Comparison of ENCODE assay signal across 7 mouse cellular contexts in genomic region chr12:69890476-69890875, GRCm38 (mm10). TPM values are rescaled to one million over a fixed set of nuclear protein-coding genes. Genes with fewer than 3 reads are reported as not detected.
DNase-seq lines count a peak whose midpoint lies in the region; ATAC-seq lines count a peak whose summit lies in the region.

No protein-coding gene starts in this region.

- DNase-seq in thymus, postnatal 0 days (ENCODE audit: low spot score): peak; percentile 30
- no peak for DNase-seq in thymus, postnatal 10 days (ENCODE audit: low spot score in 2 of 2)
- no peak for DNase-seq in right cerebral cortex, adult 18-20 months

- no peaks in the 10 kb centered on the region for H3K36me3 ChIP-seq in forebrain, embryonic 12.5 days (replicated peaks)
- peaks cover 4% of the 10 kb centered on the region; the same call in 1 of the 2 replicates for H3K36me3 ChIP-seq in liver, embryonic 16.5 days (ENCODE audit: control insufficient read depth, insufficient read depth)
- no peaks in the 10 kb centered on the region for H3K36me3 ChIP-seq in stomach, embryonic 15.5 days

- no peak overlapping the region for H3K4me3 ChIP-seq in forebrain, embryonic 12.5 days (replicated peaks)
- H3K4me3 ChIP-seq in liver, embryonic 16.5 days (ENCODE audit: low read depth, low read length): peak overlapping the region; percentile 95
- peak overlapping the region; percentile 30 for H3K4me3 ChIP-seq in stomach, embryonic 15.5 days (replicated peaks)

- no peak overlapping the region for H3K27ac ChIP-seq in forebrain, embryonic 12.5 days
- peak overlapping the region; percentile 51 for H3K27ac ChIP-seq in liver, embryonic 16.5 days (ENCODE audit: low read length)
- peak overlapping the region; percentile 8; the same call in 1 of the 2 replicates for H3K27ac ChIP-seq in stomach, embryonic 15.5 days

- peaks cover 26% of the 10 kb centered on the region for H3K4me1 ChIP-seq in forebrain, embryonic 12.5 days
- H3K4me1 ChIP-seq in liver, embryonic 16.5 days (ENCODE audit: control insufficient read depth, low read depth, low read length): peaks cover 33% of the 10 kb centered on the region
- peaks cover 24% of the 10 kb centered on the region for H3K4me1 ChIP-seq in stomach, embryonic 15.5 days

- H3K27me3 ChIP-seq in forebrain, embryonic 12.5 days: no peaks in the 10 kb centered on the region
- H3K27me3 ChIP-seq in liver, embryonic 16.5 days (ENCODE audit: control insufficient read depth, insufficient read depth, low read depth, low read length): no peaks in the 10 kb centered on the region
- H3K27me3 ChIP-seq in stomach, embryonic 15.5 days (replicated peaks): no peaks in the 10 kb centered on the region

- WGBS in forebrain, embryonic 12.5 days: 28% methylated on average over 5 of the region's 5 CpGs
- WGBS in liver, embryonic 16.5 days (ENCODE audit: insufficient replicate concordance): 16% methylated on average over 5 of the region's 5 CpGs
- WGBS in stomach, embryonic 15.5 days: 9% methylated on average over 5 of the region's 5 CpGs

- ATAC-seq in forebrain, embryonic 12.5 days (ENCODE audit: low FRiP score): no peak
- no peak for ATAC-seq in liver, embryonic 16.5 days (ENCODE audit: low read depth)
- no peak for ATAC-seq in stomach, embryonic 15.5 days (ENCODE audit: insufficient read depth, low FRiP score, low read depth)
- no peak for ATAC-seq in erythroid progenitor cell, adult 5-6 weeks (replicated peaks; ENCODE audit: low FRiP score, poor library complexity, severe bottlenecking)

- H3K9ac ChIP-seq in forebrain, embryonic 12.5 days: no peak overlapping the region
- peak overlapping the region; percentile 22 for H3K9ac ChIP-seq in liver, embryonic 16.5 days (ENCODE audit: low read depth, low read length)
- H3K9ac ChIP-seq in stomach, embryonic 15.5 days: no peak overlapping the region

- peak overlapping the region; percentile 63 for H3K4me2 ChIP-seq in forebrain, embryonic 12.5 days
- peak overlapping the region; percentile 62 for H3K4me2 ChIP-seq in liver, embryonic 16.5 days (ENCODE audit: low read depth, low read length)
- H3K4me2 ChIP-seq in stomach, embryonic 15.5 days: peak overlapping the region; percentile 65

- H3K9me3 ChIP-seq in forebrain, embryonic 12.5 days: no peaks in the 10 kb centered on the region
- H3K9me3 ChIP-seq in liver, embryonic 16.5 days (replicated peaks; ENCODE audit: control insufficient read depth, low read length): no peaks in the 10 kb centered on the region
- no peaks in the 10 kb centered on the region for H3K9me3 ChIP-seq in stomach, embryonic 15.5 days

RNA-seq across cellular contexts. Expression of gene Atl1, which starts 1.9 kb away (rescaled TPM):
- 1.8 and 1.9 TPM in 2 replicates for polyA plus RNA-seq in thymus, postnatal 0 days (2015; fragmentation: Nextera tagmentation; extraction: Ambion mirVana)
- 53.8 and 63.2 TPM in 2 replicates for polyA plus RNA-seq in forebrain, embryonic 12.5 days (2016; fragmentation: Nextera tagmentation; extraction: Ambion mirVana)
- polyA plus RNA-seq in liver, embryonic 16.5 days (2015; fragmentation: Nextera tagmentation; extraction: Ambion mirVana): 1.4 TPM in 2 replicates
- polyA plus RNA-seq in stomach, embryonic 15.5 days (2015; fragmentation: Nextera tagmentation; extraction: Ambion mirVana): 6.9 and 7.1 TPM in 2 replicates
- 6.1 and 12.6 TPM in 2 replicates for total RNA-seq in erythroid progenitor cell, adult 5-6 weeks (2015; ENCODE audit: low replicate concordance)
- total RNA-seq in erythroid progenitor cell, adult 5-6 weeks (2017; ENCODE audit: low replicate concordance): 11.7 and 25.8 TPM in 2 replicates

RNA-seq across cellular contexts. Expression of gene Map4k5, which starts 2.5 kb away (rescaled TPM):
- 11.9 and 15.3 TPM in 2 replicates for polyA plus RNA-seq in thymus, postnatal 0 days (2015; fragmentation: Nextera tagmentation; extraction: Ambion mirVana)
- polyA plus RNA-seq in forebrain, embryonic 12.5 days (2016; fragmentation: Nextera tagmentation; extraction: Ambion mirVana): 36.7 and 36.8 TPM in 2 replicates
- polyA plus RNA-seq in liver, embryonic 16.5 days (2015; fragmentation: Nextera tagmentation; extraction: Ambion mirVana): 23.8 and 24.6 TPM in 2 replicates
- 28.7 and 29.6 TPM in 2 replicates for polyA plus RNA-seq in stomach, embryonic 15.5 days (2015; fragmentation: Nextera tagmentation; extraction: Ambion mirVana)
- 202 and 224 TPM in 2 replicates for total RNA-seq in erythroid progenitor cell, adult 5-6 weeks (2015; ENCODE audit: low replicate concordance)
- 300 and 358 TPM in 2 replicates for total RNA-seq in erythroid progenitor cell, adult 5-6 weeks (2017; ENCODE audit: low replicate concordance)
